Mouse (Mus musculus): ENCODE measurements around the gene Gm3269.
A peak's percentile ranks its signal among the peaks of the same experiment; 100 is the strongest.
"Not testable (repeated sequence)": the region's sequence is repeated elsewhere in the genome, so short reads cannot be mapped to it uniquely, and the experiment has no call there.

Gm3269 gene

DNA sequence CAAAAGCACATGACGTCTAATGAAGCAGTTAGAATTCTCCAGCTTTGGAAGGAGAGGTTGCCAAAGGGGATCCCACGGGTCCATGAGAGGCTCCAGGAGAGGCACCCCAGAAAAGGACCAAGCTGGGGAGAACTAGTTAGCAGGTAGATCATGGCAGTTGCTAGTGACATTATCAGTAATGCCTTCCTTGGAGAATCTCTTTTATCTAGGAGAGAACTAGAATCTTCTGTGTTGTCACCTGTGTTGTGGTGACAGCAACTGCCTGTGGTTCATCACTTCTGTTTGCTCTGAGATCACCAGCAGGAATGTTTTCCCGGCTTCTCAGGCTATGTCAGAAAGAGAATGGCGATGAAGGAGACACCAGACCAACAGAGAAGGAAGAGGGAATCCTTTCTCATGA is at the start of gene Gm3269:
TSS of gene Gm3269 (plus strand) at position 301 of the 400 bp plus-strand sequence.
- not testable (repeated sequence) for DNase-seq

DNA sequence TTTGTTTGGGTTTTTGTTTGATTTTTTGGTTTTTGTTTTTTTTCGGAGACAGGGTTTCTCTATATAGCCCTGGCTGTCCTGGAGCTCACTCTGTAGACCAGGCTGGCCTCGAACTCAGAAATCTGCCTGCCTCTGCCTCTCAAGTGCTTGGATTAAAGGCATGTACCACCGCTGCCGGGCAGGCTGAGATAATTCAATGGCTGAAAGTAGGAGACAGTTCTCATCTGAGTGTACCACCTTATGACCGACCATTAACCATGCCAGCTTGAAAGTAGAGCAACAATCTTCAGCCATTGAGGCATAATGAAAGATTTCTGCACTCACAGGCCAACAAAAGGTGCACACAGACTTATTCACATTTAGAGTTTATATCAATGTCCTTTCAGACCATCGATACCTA is 31.5 kb upstream of the Gm3269 start:
- not testable (repeated sequence) for DNase-seq

DNA sequence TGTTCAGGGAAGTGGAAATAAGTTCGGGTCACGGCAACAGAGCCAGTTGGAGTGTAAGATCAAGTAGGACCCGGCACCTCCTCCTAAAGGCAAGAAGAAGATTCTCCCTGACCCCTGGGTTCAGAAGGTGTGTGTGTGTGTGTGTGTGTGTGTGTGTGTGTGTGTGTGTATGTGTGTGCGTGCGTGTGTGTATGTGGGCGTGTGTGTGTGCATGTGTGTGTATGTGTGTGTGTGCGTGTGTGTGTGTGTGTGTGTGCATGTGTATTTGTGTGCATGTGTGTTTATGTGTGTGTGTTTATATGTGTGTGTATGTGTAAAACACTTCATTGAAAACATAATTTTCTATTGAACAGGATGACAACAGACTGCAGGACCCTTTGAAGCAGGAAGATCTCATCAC is 16.0 kb upstream of the Gm3269 start:
- DNase-seq: not testable (repeated sequence)

DNA sequence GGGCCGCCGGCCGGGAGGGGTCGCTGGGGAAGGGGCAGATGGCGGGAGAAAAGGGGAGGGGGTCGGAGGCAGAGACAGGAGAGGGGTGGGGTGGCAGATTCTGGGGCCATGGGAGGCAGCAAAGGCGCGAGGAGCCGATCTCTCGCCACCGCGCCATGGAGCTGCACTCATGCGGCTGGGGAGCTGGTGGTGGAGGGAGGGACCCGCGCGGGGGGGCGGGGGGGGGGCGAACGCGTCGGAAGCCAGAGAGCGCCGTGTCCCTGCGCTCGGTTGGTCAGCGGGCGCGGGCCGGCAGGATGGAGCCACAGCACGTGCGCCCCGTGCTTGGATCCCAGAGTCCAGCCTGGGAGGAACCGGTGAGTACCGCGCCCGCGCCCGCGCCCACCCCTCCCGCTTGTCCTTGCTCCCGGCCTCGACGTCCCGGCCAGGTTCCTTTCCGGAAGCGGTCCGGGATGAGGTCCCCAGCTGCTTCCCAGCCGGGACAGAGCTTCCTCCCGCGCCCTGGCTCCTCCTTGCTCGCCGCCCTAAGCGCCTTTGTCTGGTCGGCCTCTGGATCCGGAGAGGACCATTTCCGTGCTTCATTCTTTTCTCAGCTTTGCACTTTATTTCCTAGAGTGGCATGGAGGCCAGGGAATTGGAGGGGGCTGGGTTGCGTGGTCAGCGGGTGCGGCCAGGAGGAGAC is 17.5 kb downstream of the Gm3269 start, which contains the start of gene Gm3264:
TSS of gene Gm3264 (plus strand) at position 278 of the 682 bp plus-strand sequence.
- peak; percentile 0 for DNase-seq

DNA sequence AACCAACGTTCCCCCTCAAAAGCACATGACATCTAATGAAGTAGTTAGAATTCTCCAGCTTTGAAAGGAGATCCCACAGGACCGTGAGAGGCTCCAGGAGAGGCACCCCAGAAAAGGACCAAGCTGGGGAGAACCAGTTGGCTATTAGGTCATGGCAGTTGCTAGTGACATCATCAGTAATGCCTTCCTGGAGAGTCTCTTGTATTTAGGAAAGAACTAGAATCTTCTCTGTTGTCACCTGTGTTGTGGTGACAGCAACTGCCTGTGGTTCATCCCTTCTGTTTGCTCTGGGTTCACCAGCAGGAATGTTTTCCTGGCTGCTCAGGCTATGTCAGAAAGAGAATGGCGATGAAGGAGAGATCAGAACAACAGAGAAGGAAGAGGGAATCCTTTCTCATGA is 54.2 kb downstream of the Gm3269 start, which contains the start of gene Gm3278:
TSS of gene Gm3278 (plus strand) at position 301 of the 400 bp plus-strand sequence.
- not testable (repeated sequence) for DNase-seq
